Mouse (Mus musculus) forebrain, postnatal 0 days (tissue): Measurements from ENCODE around the gene Lsamp. TPM values are rescaled to one million over a fixed set of nuclear protein-coding genes. Genes with fewer than 3 reads are reported as not detected.
A peak's percentile ranks its signal among the peaks of the same experiment; 100 is the strongest.

ENCODE experiments used
- ATAC-seq: fragments of 200-750 bp; cut with Nextera tagmentation; 2 replicates; pipeline ENCODE4 v1.8.0; 2017; ENCODE audit warnings: mild to moderate bottlenecking, moderate library complexity
- DNase-seq: peaks from one replicate; pipeline ENCODE4 v3.0.0-alpha.2; 2015
- H3K27ac ChIP-seq: fragments of 300-500 bp; sonication (generic); 2 replicates; pipeline ENCODE4 v1.5.1; 2014; ENCODE audit warnings: low read depth, mild to moderate bottlenecking, antibody characterized with exemption, low read length, moderate library complexity, mixed read lengths
- H3K27me3 ChIP-seq: fragments of 300-500 bp; sonication (generic); 2 replicates; pipeline ENCODE4 v1.6.1; 2014; ENCODE audit warnings: mild to moderate bottlenecking, low read length, mixed read lengths; ENCODE audit not compliant: insufficient read depth
- H3K36me3 ChIP-seq: fragments of 300-500 bp; sonication (generic); 2 replicates; pipeline ENCODE4 v1.6.1; 2014; ENCODE audit warnings: mild to moderate bottlenecking, moderate library complexity; ENCODE audit not compliant: insufficient read depth
- H3K4me1 ChIP-seq: fragments of 300-500 bp; sonication (generic); 2 replicates; pipeline ENCODE4 v1.6.1; 2014; ENCODE audit warnings: antibody characterized with exemption; ENCODE audit not compliant: insufficient read depth
- H3K4me2 ChIP-seq: fragments of 300-500 bp; sonication (generic); 2 replicates; pipeline ENCODE4 v1.6.1; 2014; ENCODE audit warnings: low read depth, mild to moderate bottlenecking, moderate library complexity
- H3K4me3 ChIP-seq: fragments of 300-500 bp; sonication (generic); 2 replicates; pipeline ENCODE4 v1.5.1; 2014; ENCODE audit warnings: low read depth, low read length, mixed read lengths
- H3K9ac ChIP-seq: fragments of 300-500 bp; sonication (generic); 2 replicates; pipeline ENCODE4 v1.6.1; 2014; ENCODE audit warnings: mild to moderate bottlenecking
- H3K9me3 ChIP-seq: fragments of 300-500 bp; sonication (generic); 2 replicates; pipeline ENCODE4 v1.6.1; 2016; ENCODE audit warnings: low read length
- CTCF ChIP-seq: sonication (generic); IDR thresholded peaks from 2 replicates; pipeline ENCODE4 v1.5.1; 2016; ENCODE audit warnings: antibody characterized with exemption, control low read depth, low read depth
- WGBS: fragments of 180-500 bp; shearing (Covaris S2); extraction: QIAGEN DNeasy Blood & Tissue Kit; methylation state at CpG from one replicate; pipeline ENCODE4 v1.1.7; 2014; 5-methylcytosine and 5-hydroxymethylcytosine counted together
- polyA plus RNA-seq: library from polyadenylated mRNA; unstranded; fragments of >200 nt; fragmentation: Nextera tagmentation; extraction: Ambion mirVana; gene quantifications from 2 replicates; pipeline ENCODE4 v1.2.1, GENCODE M21; 2015
- total RNA-seq: library from RNA; depleted of rRNA; stranded (reverse); fragments of >200 nt; gene quantifications from 2 replicates; pipeline ENCODE4 v1.2.3, GENCODE M21; 2014

Gene Lsamp
- total and polyA plus RNA-seq, 2 experiments from 2014 or later: 74.0 to 157 TPM

DNA sequence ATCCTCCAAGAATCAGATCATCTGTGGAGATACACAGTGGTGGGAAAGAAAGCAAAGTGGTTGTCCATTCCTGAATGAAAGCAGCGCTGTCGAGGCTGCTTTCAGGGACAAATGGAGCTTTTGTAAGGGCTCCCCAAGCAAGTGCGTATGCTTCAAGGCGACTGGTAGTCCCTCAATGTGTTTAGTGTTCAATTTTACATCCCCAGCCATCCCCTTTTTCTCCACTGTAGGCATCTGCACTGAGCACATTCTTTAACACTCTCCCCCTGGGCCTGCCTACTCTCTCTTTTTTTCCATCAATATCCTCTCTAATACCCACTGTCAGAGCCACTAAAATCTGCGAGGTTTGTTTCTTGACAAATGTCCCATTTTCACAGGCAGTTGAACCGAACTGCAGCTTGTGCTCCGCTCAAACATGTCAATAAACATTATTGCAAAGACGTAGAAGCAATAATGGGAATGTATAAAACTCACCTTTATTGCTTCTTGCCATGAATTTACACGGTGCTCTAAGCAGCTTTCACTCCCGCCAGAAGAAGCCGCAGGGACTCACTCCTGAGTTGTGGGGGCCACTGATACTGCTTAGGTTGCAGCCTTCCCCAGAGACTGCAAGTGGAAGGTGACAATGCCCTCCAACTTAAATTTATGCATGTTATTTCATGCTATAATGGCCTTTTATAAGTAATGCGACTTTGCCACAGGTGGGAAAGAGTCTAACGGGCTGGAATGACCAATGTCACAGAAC is 250.2 kb downstream of the Lsamp start:
- H3K27me3 ChIP-seq: no peaks in the 10 kb centered on the region
- WGBS: 61% methylated on average over 13 of the region's 13 CpGs
- H3K4me1 ChIP-seq: no peaks in the 10 kb centered on the region; the same call in 1 of the 2 replicates
- no peak for TF ChIP-seq CTCF
- ATAC-seq (peak; percentile 54; the same call in 1 of the 2 replicates), DNase-seq (no peak)
- no peaks in the 10 kb centered on the region for H3K9me3 ChIP-seq
- no peak overlapping the region for H3K4me3 ChIP-seq
- no peak overlapping the region for H3K9ac ChIP-seq
- H3K36me3 ChIP-seq: no peaks in the 10 kb centered on the region
- no peak overlapping the region for H3K4me2 ChIP-seq
- H3K27ac ChIP-seq: no peak overlapping the region

DNA sequence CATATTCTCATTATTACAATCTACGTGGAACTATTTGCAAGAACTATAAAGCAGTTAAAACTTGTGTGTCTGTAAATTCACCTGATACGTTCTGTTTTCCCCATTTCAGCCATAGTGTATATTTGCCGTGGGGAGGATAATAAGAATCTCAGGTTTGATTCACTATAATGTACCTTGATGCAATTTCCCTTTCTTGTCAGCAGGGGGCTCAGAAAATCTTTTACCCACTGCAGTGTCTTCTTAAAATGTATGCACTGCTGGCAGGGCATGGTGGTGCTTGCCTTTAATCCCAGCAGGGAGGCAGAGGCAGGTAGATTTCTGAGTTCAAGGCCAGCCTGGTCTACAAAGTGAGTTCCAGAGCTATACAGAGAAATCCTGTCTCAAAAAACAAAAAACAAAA is 287.7 kb downstream of the Lsamp start:
- Histone ChIP-seq H3K4me3 (no peak overlapping the region), H3K27me3 (no peaks in the 10 kb centered on the region), H3K4me1 (no peaks in the 10 kb centered on the region), H3K27ac (no peak overlapping the region), H3K4me2 (no peak overlapping the region), H3K36me3 (no peaks in the 10 kb centered on the region), H3K9me3 (no peaks in the 10 kb centered on the region), H3K9ac (no peak overlapping the region)
- DNase-seq: no peak
- 82% methylated on average over 3 of the region's 3 CpGs for WGBS
- peak; percentile 39 for TF ChIP-seq CTCF
- ATAC-seq: no peak

DNA sequence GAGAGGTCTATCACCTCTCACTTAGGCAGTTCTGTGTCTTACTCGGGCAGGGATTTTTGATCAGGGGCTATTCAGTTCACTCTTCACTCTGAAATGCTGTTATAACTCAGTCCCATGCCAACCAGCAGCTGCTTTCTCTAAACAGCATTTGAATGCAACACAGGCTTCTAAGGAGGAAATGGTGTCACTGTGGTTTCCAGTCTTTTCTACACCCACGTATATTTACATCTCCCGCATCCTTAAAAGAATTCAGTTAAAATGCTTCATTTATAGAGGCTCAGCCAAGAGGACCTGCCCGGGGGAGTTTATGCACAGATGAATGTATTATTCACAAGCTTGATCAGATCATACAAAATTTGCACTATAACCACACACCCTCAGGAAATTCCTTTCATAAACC is 306.0 kb downstream of the Lsamp start:
- H3K27ac ChIP-seq: 0 out of 2 replicates have a peak overlapping the region, but pooled peaks have one; percentile 16
- no peak for TF ChIP-seq CTCF
- ATAC-seq: peak; percentile 43; the same call in 1 of the 2 replicates

DNA sequence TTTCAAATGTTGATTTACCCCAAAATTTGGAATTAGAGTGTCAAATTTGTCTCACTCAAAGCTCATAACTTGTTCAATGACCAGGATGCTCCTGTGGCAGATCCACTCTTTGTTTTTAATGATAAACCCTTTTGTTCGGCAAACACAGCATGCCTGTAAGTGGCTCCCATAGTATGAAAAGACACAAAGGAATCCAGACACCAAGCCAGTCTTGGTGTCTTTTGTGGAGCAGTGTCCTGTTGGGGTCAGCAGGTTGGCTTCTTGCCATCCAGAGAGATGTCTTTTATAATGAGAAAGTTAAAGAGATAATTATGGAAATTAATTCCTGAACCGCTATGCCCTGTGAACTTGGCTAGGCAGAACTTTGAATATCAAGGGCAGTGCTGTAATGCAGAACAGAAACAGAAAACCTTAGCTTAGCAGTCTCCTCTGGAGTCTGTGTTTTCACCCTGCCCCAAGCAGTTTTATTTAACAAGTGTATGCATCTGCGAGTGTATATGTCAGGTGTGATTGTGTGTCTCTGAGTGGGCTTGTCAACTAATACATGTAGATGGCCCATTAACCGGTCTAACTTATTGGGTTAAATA is 310.2 kb downstream of the Lsamp start:
- H3K27ac ChIP-seq: no peak overlapping the region
- H3K36me3 ChIP-seq: no peaks in the 10 kb centered on the region
- no peak overlapping the region for H3K9ac ChIP-seq
- no peaks in the 10 kb centered on the region for H3K4me1 ChIP-seq
- WGBS: 59% methylated on average over 4 of the region's 4 CpGs
- H3K27me3 ChIP-seq: no peaks in the 10 kb centered on the region
- H3K4me2 ChIP-seq: no peak overlapping the region
- no peak for ATAC-seq
- H3K4me3 ChIP-seq: no peak overlapping the region
- no peak for TF ChIP-seq CTCF
- DNase-seq: no peak
- no peaks in the 10 kb centered on the region for H3K9me3 ChIP-seq

More for the DNA sequence above, 306.0 kb downstream of the Lsamp start:
- H3K4me2 ChIP-seq: no peak overlapping the region
- no peaks in the 10 kb centered on the region for H3K27me3 ChIP-seq
- DNase-seq: peak; percentile 33
- H3K36me3 ChIP-seq: no peaks in the 10 kb centered on the region
- H3K4me1 ChIP-seq: no peaks in the 10 kb centered on the region
- no peak overlapping the region for H3K4me3 ChIP-seq
- no peak overlapping the region for H3K9ac ChIP-seq
- H3K9me3 ChIP-seq: no peaks in the 10 kb centered on the region
- WGBS: 31% methylated on average over 4 of the region's 4 CpGs

DNA sequence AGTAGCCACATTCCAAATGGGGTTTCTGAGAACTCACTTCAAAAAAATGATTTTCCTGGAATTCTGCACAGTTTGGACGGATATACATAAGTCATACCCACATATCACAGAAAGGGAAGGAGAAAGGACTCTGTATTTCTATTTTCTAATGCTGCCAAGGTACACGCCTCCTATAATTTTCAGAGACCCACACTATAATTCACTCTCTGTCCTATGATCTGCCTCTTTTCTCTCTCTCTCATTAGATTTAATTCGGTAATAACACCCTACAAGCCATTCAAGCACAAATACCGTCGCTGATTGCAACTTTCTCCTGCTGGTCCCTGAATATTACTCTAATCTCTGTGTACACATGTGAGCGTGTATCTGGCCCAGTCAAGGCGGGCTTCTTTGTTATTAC is 311.1 kb downstream of the Lsamp start:
- 60% methylated on average over 7 of the region's 7 CpGs for WGBS
- DNase-seq (no peak), ATAC-seq (no peak)
- no peak overlapping the region for H3K4me2 ChIP-seq
- H3K4me3 ChIP-seq: no peak overlapping the region
- no peaks in the 10 kb centered on the region for H3K27me3 ChIP-seq
- H3K9ac ChIP-seq: no peak overlapping the region
- no peak for TF ChIP-seq CTCF
- H3K4me1 ChIP-seq: no peaks in the 10 kb centered on the region
- H3K36me3 ChIP-seq: no peaks in the 10 kb centered on the region
- H3K27ac ChIP-seq: no peak overlapping the region
- H3K9me3 ChIP-seq: no peaks in the 10 kb centered on the region

DNA sequence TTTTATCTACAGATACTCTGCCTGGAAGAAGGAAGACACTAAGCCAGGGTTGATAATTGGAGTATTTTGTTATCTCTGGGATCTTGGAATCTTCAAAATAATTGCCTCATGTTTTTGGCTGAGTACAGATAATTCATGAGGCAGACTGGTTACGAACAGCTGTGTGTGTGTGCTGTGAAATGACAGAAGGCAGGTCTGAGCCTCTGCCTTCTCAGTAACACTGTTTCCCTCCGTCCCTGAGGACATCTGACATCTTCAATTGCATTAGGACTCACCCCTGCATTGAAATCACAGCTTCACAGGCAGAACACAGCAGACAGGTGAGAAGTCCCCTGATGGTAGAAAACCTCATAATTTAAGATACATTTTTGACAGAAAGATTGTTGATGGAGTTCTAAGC is 323.5 kb downstream of the Lsamp start:
- Histone ChIP-seq H3K36me3 (no peaks in the 10 kb centered on the region), H3K27ac (no peak overlapping the region), H3K4me3 (no peak overlapping the region), H3K27me3 (no peaks in the 10 kb centered on the region), H3K9me3 (no peaks in the 10 kb centered on the region), H3K4me1 (no peaks in the 10 kb centered on the region), H3K9ac (no peak overlapping the region), H3K4me2 (no peak overlapping the region)
- 36% methylated on average over 2 of the region's 2 CpGs for WGBS
- ATAC-seq: no peak
- no peak for DNase-seq
- TF ChIP-seq CTCF: no peak

DNA sequence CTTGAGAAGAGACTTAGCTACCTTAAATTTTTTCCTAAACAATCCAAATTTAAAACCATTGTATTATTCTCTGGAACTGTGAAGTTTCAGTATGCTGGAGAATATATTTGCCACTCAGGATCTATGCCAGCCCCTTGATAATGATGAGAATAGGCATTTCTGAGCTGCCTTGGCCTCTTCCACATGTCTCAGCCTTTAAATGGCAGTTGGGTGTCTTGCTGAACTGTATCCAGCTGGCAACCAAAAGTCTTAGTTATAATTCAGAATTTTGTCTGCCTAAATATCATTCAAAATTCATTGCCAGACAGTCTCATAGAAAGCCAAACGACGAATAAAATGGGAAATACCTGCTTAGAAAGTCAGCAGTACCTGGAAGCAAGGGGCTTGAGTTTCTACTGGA is 332.0 kb downstream of the Lsamp start:
- Histone ChIP-seq H3K9me3 (no peaks in the 10 kb centered on the region), H3K36me3 (no peaks in the 10 kb centered on the region), H3K27ac (no peak overlapping the region), H3K4me1 (no peaks in the 10 kb centered on the region), H3K9ac (no peak overlapping the region), H3K27me3 (no peaks in the 10 kb centered on the region), H3K4me2 (no peak overlapping the region), H3K4me3 (no peak overlapping the region)
- WGBS: 55% methylated on average over 2 of the region's 2 CpGs
- TF ChIP-seq CTCF: no peak
- ATAC-seq: no peak
- DNase-seq: peak; percentile 46
